Mouse (Mus musculus): ENCODE measurements at regions not wholly inside any gene's neighbourhood (a gene's known extent, or its start where the extent isn't known, plus 50 kb on each side); places are given as distances from the start of the nearest gene placed in this dataset.

DNA sequence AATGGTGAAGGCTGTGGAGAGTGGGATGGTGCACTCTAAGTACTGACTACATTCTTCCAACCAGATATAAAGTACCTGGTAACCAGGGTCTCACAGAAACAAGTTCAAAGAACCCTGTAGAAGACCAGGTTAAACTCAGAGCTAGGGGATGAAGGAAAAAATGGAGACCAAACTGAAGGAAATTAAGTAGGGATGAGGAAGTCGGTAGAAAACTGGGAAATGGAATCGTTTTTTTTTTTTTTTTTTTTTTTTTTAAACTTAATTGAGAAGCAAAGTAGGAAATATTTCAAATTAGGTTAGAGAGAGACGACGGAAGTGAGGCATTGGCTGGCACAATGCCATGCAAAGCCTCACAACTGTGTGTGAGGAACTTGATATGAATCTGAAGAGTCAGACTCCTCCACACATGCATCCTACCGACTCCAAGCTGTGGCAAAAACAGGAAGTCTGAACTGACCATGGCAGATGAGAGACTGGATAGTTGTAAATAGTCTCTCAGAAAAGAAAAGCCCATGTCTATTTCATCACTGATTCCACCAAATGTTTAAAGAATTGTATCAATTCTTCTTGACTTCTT, 194.2 kb downstream of the Etnk1 start:
- TF ChIP-seq CTCF (IDR thresholded peaks at IDR 0.05; ENCODE audit: control insufficient read depth, insufficient read depth, insufficient read length) (no peak), MAX (IDR thresholded peaks at IDR 0.05) (no peak)
